Mouse (Mus musculus): ENCODE measurements at regions not wholly inside any gene's neighbourhood (a gene's known extent, or its start where the extent isn't known, plus 50 kb on each side); places are given as distances from the start of the nearest gene placed in this dataset.

- no peak overlapping the region; the same call in 1 of the 2 replicates for H3K27ac ChIP-seq (ENCODE audit: low read length)
Measured at GRCm38 (mm10) chr4:81727735-81728581, 285.3 kb upstream of the Mpdz start.

GRCm38 (mm10) chr4:81726761-81727723, 284.4 kb upstream of the Mpdz start:
- Histone ChIP-seq H3K9ac (replicated peaks; ENCODE audit: low read depth) (no peak overlapping the region), H3K4me3 (ENCODE audit: low read depth, low read length) (no peak overlapping the region), H3K4me2 (replicated peaks; ENCODE audit: low read depth, low read length) (no peak overlapping the region), H3K4me1 (ENCODE audit: insufficient read depth, low read depth, low read length) (no peaks in the 10 kb centered on the region), H3K36me3 (ENCODE audit: insufficient read depth, low read length) (no peaks in the 10 kb centered on the region), H3K9me3 (ENCODE audit: low read length) (no peaks in the 10 kb centered on the region), H3K27ac (ENCODE audit: low read length) (no peak overlapping the region; the same call in 1 of the 2 replicates), H3K27me3 (replicated peaks; ENCODE audit: insufficient read depth, low read length) (no peaks in the 10 kb centered on the region)
- 61% methylated on average over 16 of the region's 16 CpGs for WGBS
- DNase-seq (ENCODE audit: low spot score) (no peak), ATAC-seq (no peak)
- no peak for TF ChIP-seq CTCF (IDR thresholded peaks at IDR 0.05)
- TF ChIP-seq EP300 (IDR thresholded peaks at IDR 0.05): no peak

More at GRCm38 (mm10) chr4:81727735-81728581, 285.3 kb upstream of the Mpdz start:
- ATAC-seq (peak; percentile 86), DNase-seq (ENCODE audit: low spot score) (peak; percentile 83)
- Histone ChIP-seq H3K27me3 (replicated peaks; ENCODE audit: insufficient read depth, low read length) (no peaks in the 10 kb centered on the region), H3K4me1 (ENCODE audit: insufficient read depth, low read depth, low read length) (no peaks in the 10 kb centered on the region), H3K4me3 (ENCODE audit: low read depth, low read length) (no peak overlapping the region), H3K9me3 (ENCODE audit: low read length) (no peaks in the 10 kb centered on the region), H3K4me2 (replicated peaks; ENCODE audit: low read depth, low read length) (no peak overlapping the region), H3K36me3 (ENCODE audit: insufficient read depth, low read length) (no peaks in the 10 kb centered on the region), H3K9ac (replicated peaks; ENCODE audit: low read depth) (no peak overlapping the region)
- WGBS: 54% methylated on average over 12 of the region's 12 CpGs
- TF ChIP-seq CTCF (IDR thresholded peaks at IDR 0.05): no peak
- no peak for TF ChIP-seq EP300 (IDR thresholded peaks at IDR 0.05)

- Histone ChIP-seq H3K27me3 (replicated peaks; ENCODE audit: insufficient read depth, low read length) (no peaks in the 10 kb centered on the region), H3K36me3 (ENCODE audit: insufficient read depth, low read length) (no peaks in the 10 kb centered on the region), H3K9ac (replicated peaks; ENCODE audit: low read depth) (no peak overlapping the region), H3K4me3 (ENCODE audit: low read depth, low read length) (no peak overlapping the region), H3K27ac (ENCODE audit: low read length) (no peak overlapping the region), H3K9me3 (ENCODE audit: low read length) (no peaks in the 10 kb centered on the region), H3K4me2 (replicated peaks; ENCODE audit: low read depth, low read length) (no peak overlapping the region), H3K4me1 (ENCODE audit: insufficient read depth, low read depth, low read length) (no peaks in the 10 kb centered on the region)
- no peak for ATAC-seq
- WGBS: 93% methylated on average over 2 of the region's 2 CpGs
- TF ChIP-seq CTCF (IDR thresholded peaks at IDR 0.05) (no peak), EP300 (IDR thresholded peaks at IDR 0.05) (no peak)
- DNase-seq (ENCODE audit: low spot score): no peak
Measured at GRCm38 (mm10) chr4:81724751-81725150, 282.1 kb upstream of the Mpdz start.

- no peak overlapping the region for H3K4me3 ChIP-seq (ENCODE audit: low read depth, low read length)
- H3K36me3 ChIP-seq (ENCODE audit: insufficient read depth, low read length): no peaks in the 10 kb centered on the region
- ATAC-seq (no peak), DNase-seq (ENCODE audit: low spot score) (no peak)
- TF ChIP-seq EP300 (IDR thresholded peaks at IDR 0.05) (no peak), CTCF (IDR thresholded peaks at IDR 0.05) (no peak)
- 67% methylated on average over 1 of the region's 1 CpGs for WGBS
- no peaks in the 10 kb centered on the region for H3K9me3 ChIP-seq (ENCODE audit: low read length)
- no peak overlapping the region for H3K4me2 ChIP-seq (replicated peaks; ENCODE audit: low read depth, low read length)
- H3K9ac ChIP-seq (replicated peaks; ENCODE audit: low read depth): no peak overlapping the region
- H3K27me3 ChIP-seq (replicated peaks; ENCODE audit: insufficient read depth, low read length): no peaks in the 10 kb centered on the region
- H3K4me1 ChIP-seq (ENCODE audit: insufficient read depth, low read depth, low read length): no peaks in the 10 kb centered on the region
- no peak overlapping the region for H3K27ac ChIP-seq (ENCODE audit: low read length)
Measured at GRCm38 (mm10) chr4:81712378-81712777, 269.8 kb upstream of the Mpdz start.

GRCm38 (mm10) chr4:81695182-81695581, 252.6 kb upstream of the Mpdz start:
- TF ChIP-seq CTCF (IDR thresholded peaks at IDR 0.05): no peak
- no peak for TF ChIP-seq EP300 (IDR thresholded peaks at IDR 0.05)
- H3K4me3 ChIP-seq (ENCODE audit: low read depth, low read length): no peak overlapping the region
- no peak for DNase-seq (ENCODE audit: low spot score)
- no peaks in the 10 kb centered on the region for H3K9me3 ChIP-seq (ENCODE audit: low read length)
- H3K4me2 ChIP-seq (replicated peaks; ENCODE audit: low read depth, low read length): no peak overlapping the region
- H3K9ac ChIP-seq (replicated peaks; ENCODE audit: low read depth): no peak overlapping the region
- H3K36me3 ChIP-seq (ENCODE audit: insufficient read depth, low read length): no peaks in the 10 kb centered on the region
- H3K4me1 ChIP-seq (ENCODE audit: insufficient read depth, low read depth, low read length): no peaks in the 10 kb centered on the region
- no peaks in the 10 kb centered on the region for H3K27me3 ChIP-seq (replicated peaks; ENCODE audit: insufficient read depth, low read length)
- no peak for ATAC-seq
- H3K27ac ChIP-seq (ENCODE audit: low read length): no peak overlapping the region

GRCm38 (mm10) chr4:81677205-81677604, 234.6 kb upstream of the Mpdz start:
- H3K4me1 ChIP-seq (ENCODE audit: insufficient read depth, low read depth, low read length): no peaks in the 10 kb centered on the region
- DNase-seq (ENCODE audit: low spot score): no peak
- no peak for ATAC-seq
- H3K9me3 ChIP-seq (ENCODE audit: low read length): no peaks in the 10 kb centered on the region
- H3K27me3 ChIP-seq (replicated peaks; ENCODE audit: insufficient read depth, low read length): no peaks in the 10 kb centered on the region
- no peak overlapping the region for H3K4me2 ChIP-seq (replicated peaks; ENCODE audit: low read depth, low read length)
- no peaks in the 10 kb centered on the region for H3K36me3 ChIP-seq (ENCODE audit: insufficient read depth, low read length)
- H3K27ac ChIP-seq (ENCODE audit: low read length): no peak overlapping the region
- no peak overlapping the region for H3K9ac ChIP-seq (replicated peaks; ENCODE audit: low read depth)
- no peak for TF ChIP-seq CTCF (IDR thresholded peaks at IDR 0.05)
- no peak for TF ChIP-seq EP300 (IDR thresholded peaks at IDR 0.05)
- no peak overlapping the region for H3K4me3 ChIP-seq (ENCODE audit: low read depth, low read length)
- 85% methylated on average over 2 of the region's 2 CpGs for WGBS

Measured in lung, postnatal 0 days (tissue).